ENCODE assay signal across 9 mouse cellular contexts in the genomic region with DNA sequence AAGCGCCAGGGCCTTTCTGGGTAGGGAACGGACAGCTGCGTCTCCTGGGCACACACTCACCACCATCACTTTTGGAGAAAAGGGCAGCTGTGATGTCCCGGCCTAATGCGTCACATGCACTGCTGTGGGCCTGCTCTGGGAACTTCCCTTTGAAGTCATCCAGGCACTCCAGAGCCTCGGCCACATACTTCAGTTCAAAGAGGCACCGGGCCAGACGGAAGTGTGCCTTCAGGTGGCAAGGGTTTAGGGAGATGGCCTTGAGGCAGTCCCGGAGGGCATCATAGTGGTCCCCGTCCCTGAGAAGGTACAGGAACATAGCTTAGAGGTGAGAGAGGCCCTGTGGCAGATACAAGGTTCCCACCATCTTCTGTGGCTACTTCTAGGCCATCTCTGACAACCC. TPM values are rescaled to one million over a fixed set of nuclear protein-coding genes. Genes with fewer than 3 reads are reported as not detected.
DNase-seq lines count a peak whose midpoint lies in the region; ATAC-seq and TF ChIP-seq lines count a peak whose summit lies in the region.
"Had no signal": no experiment of that assay in that cellular context is flagged by ENCODE, and none has a peak within 500 bp of the region (broad histone marks: within the 10 kb centered on the region; RNA-seq: fewer than 3 reads in every experiment).

No protein-coding gene starts in this region.

- 66% methylated on average over 10 of the region's 10 CpGs for WGBS in midbrain, embryonic 15.5 days
- WGBS in midbrain, postnatal 0 days, result 65% methylated on average over 10 of the region's 10 CpGs
- 76% methylated on average over 10 of the region's 10 CpGs for WGBS in forebrain, embryonic 16.5 days
- WGBS in neural tube, embryonic 15.5 days, result 70% methylated on average over 10 of the region's 10 CpGs

- peak overlapping the region; percentile 35; the same call in 1 of the 2 replicates for H3K27ac ChIP-seq in gastrocnemius, adult 2 months
- no peak overlapping the region for H3K27ac ChIP-seq in midbrain, embryonic 15.5 days
- H3K27ac ChIP-seq in midbrain, postnatal 0 days (ENCODE audit: low read depth, low read length), result no peak overlapping the region
- peak overlapping the region; percentile 25; the same call in 1 of the 2 replicates for H3K27ac ChIP-seq in forebrain, embryonic 16.5 days (ENCODE audit: low read length)
- H3K27ac ChIP-seq in neural tube, embryonic 15.5 days (replicated peaks), result no peak overlapping the region

- H3K27me3 ChIP-seq in midbrain, embryonic 15.5 days (replicated peaks), result no peaks in the 10 kb centered on the region
- no peaks in the 10 kb centered on the region for H3K27me3 ChIP-seq in midbrain, postnatal 0 days (ENCODE audit: insufficient read depth, low read length)
- H3K27me3 ChIP-seq in forebrain, embryonic 16.5 days (replicated peaks; ENCODE audit: control insufficient read depth, insufficient read depth, low read length), result no peaks in the 10 kb centered on the region
- no peaks in the 10 kb centered on the region; the same call in 1 of the 2 replicates for H3K27me3 ChIP-seq in neural tube, embryonic 15.5 days (replicated peaks)
- H3K27me3 ChIP-seq: Patski had no signal

- no peak for TF ChIP-seq CTCF in gastrocnemius, adult 2 months (IDR thresholded peaks at IDR 0.05)
- no peak for TF ChIP-seq CTCF in midbrain, postnatal 0 days (IDR thresholded peaks at IDR 0.05)

- H3K4me3 ChIP-seq in gastrocnemius, adult 2 months, result no peak overlapping the region
- no peak overlapping the region for H3K4me3 ChIP-seq in midbrain, embryonic 15.5 days
- no peak overlapping the region for H3K4me3 ChIP-seq in midbrain, postnatal 0 days (ENCODE audit: low read depth, low read length)
- H3K4me3 ChIP-seq in forebrain, embryonic 16.5 days (replicated peaks; ENCODE audit: low read length), result no peak overlapping the region
- no peak overlapping the region for H3K4me3 ChIP-seq in neural tube, embryonic 15.5 days (replicated peaks)
- H3K4me3 ChIP-seq: embryonic facial prominence, embryonic 12.5 days had no signal

- no peaks in the 10 kb centered on the region for H3K9me3 ChIP-seq in midbrain, embryonic 15.5 days
- no peaks in the 10 kb centered on the region for H3K9me3 ChIP-seq in midbrain, postnatal 0 days (ENCODE audit: low read length)
- no peaks in the 10 kb centered on the region for H3K9me3 ChIP-seq in forebrain, embryonic 16.5 days (ENCODE audit: control insufficient read depth, low read length)
- no peaks in the 10 kb centered on the region for H3K9me3 ChIP-seq in neural tube, embryonic 15.5 days (replicated peaks)
- H3K9me3 ChIP-seq: embryonic facial prominence, embryonic 12.5 days had no signal

- peaks cover 11% of the 10 kb centered on the region for H3K36me3 ChIP-seq in midbrain, embryonic 15.5 days (replicated peaks)
- peaks cover 35% of the 10 kb centered on the region for H3K36me3 ChIP-seq in midbrain, postnatal 0 days (ENCODE audit: insufficient read depth, low read length)
- H3K36me3 ChIP-seq in forebrain, embryonic 16.5 days (ENCODE audit: control insufficient read depth, insufficient read depth), result peaks cover 6% of the 10 kb centered on the region
- peaks cover 29% of the 10 kb centered on the region for H3K36me3 ChIP-seq in neural tube, embryonic 15.5 days

- 0 out of 2 replicates have a peak, but pooled peaks have one; percentile 15 for ATAC-seq in midbrain, embryonic 15.5 days (replicated peaks)
- ATAC-seq in midbrain, postnatal 0 days (ENCODE audit: low FRiP score), result no peak
- ATAC-seq in forebrain, embryonic 16.5 days, result no peak
- no peak for ATAC-seq in neural tube, embryonic 15.5 days (ENCODE audit: low FRiP score)

- no peak for DNase-seq in gastrocnemius, adult 2 months
- no peak for DNase-seq in gastrocnemius, postnatal 10 days
- no peak for DNase-seq in midbrain, postnatal 0 days (ENCODE audit: low spot score)
- DNase-seq in lung, postnatal 36 days, result no peak

- intact Hi-C loops in gastrocnemius, adult 2 months (cut with DNase I), result loop anchor here (2.0 to 5.0 kb wide), 2 partner anchors 65 to 81 kb away; no protein-coding TSS in a partner anchor

- H3K9ac ChIP-seq in midbrain, embryonic 15.5 days, result no peak overlapping the region
- H3K9ac ChIP-seq in midbrain, postnatal 0 days (replicated peaks; ENCODE audit: low read length, poor library complexity, severe bottlenecking), result no peak overlapping the region
- 0 out of 2 replicates have a peak overlapping the region, but pooled peaks have one; percentile 18 for H3K9ac ChIP-seq in forebrain, embryonic 16.5 days (replicated peaks; ENCODE audit: low read depth, low read length)
- H3K9ac ChIP-seq in neural tube, embryonic 15.5 days (replicated peaks), result 0 out of 2 replicates have a peak overlapping the region, but pooled peaks have one; percentile 29
- H3K9ac ChIP-seq: embryonic facial prominence, embryonic 12.5 days had no signal

- H3K4me1 ChIP-seq in midbrain, embryonic 15.5 days, result peaks cover 33% of the 10 kb centered on the region
- H3K4me1 ChIP-seq in midbrain, postnatal 0 days (ENCODE audit: insufficient read depth, low read length), result no peaks in the 10 kb centered on the region
- H3K4me1 ChIP-seq in forebrain, embryonic 16.5 days (replicated peaks; ENCODE audit: control insufficient read depth, insufficient read depth, low read length), result peaks cover 48% of the 10 kb centered on the region
- H3K4me1 ChIP-seq in neural tube, embryonic 15.5 days, result peaks cover 41% of the 10 kb centered on the region

- no peak overlapping the region for H3K4me2 ChIP-seq in midbrain, embryonic 15.5 days
- no peak overlapping the region for H3K4me2 ChIP-seq in midbrain, postnatal 0 days (ENCODE audit: low read depth, low read length, poor library complexity, severe bottlenecking)
- H3K4me2 ChIP-seq in forebrain, embryonic 16.5 days (ENCODE audit: low read length), result no peak overlapping the region
- H3K4me2 ChIP-seq in neural tube, embryonic 15.5 days, result no peak overlapping the region
- H3K4me2 ChIP-seq: embryonic facial prominence, embryonic 12.5 days had no signal

RNA-seq across cellular contexts. Expression of gene Tmem222, which starts 19.8 kb away (rescaled TPM):
- 10 to 100 TPM; 21.6 to 25.7 TPM for total RNA-seq in gastrocnemius, adult 2 months (2021)
- total RNA-seq in gastrocnemius, postnatal 10 days (2021), result 10 to 100 TPM; 23.6 to 25.9 TPM
- polyA plus RNA-seq in midbrain, embryonic 15.5 days (2015; fragmentation: Nextera tagmentation; extraction: Ambion mirVana), result 118 and 120 TPM in 2 replicates
- 129 and 130 TPM in 2 replicates for total RNA-seq in midbrain, postnatal 0 days (2014; rRNA removed)
- polyA plus RNA-seq in midbrain, postnatal 0 days (2015; fragmentation: Nextera tagmentation; extraction: Ambion mirVana), result 138 and 143 TPM in 2 replicates
- polyA plus RNA-seq in forebrain, embryonic 16.5 days (2015; fragmentation: Nextera tagmentation; extraction: Ambion mirVana), result 112 and 124 TPM in 2 replicates
- polyA plus RNA-seq in neural tube, embryonic 15.5 days (2015; fragmentation: Nextera tagmentation; extraction: Ambion mirVana), result 115 and 117 TPM in 2 replicates

RNA-seq across cellular contexts. Expression of gene Sytl1, which starts 34.4 kb away (rescaled TPM):
- not detected for total RNA-seq in gastrocnemius, adult 2 months (2021)
- 1 to 10 TPM; 1.1 to 1.4 TPM for total RNA-seq in gastrocnemius, postnatal 10 days (2021)
- polyA plus RNA-seq in midbrain, embryonic 15.5 days (2015; fragmentation: Nextera tagmentation; extraction: Ambion mirVana), result 0.56 and 0.65 TPM in 2 replicates
- total RNA-seq in midbrain, postnatal 0 days (2014; rRNA removed), result 1.6 TPM in 1 of 2 replicates, not detected in the other
- polyA plus RNA-seq in midbrain, postnatal 0 days (2015; fragmentation: Nextera tagmentation; extraction: Ambion mirVana), result 0.21 and 0.26 TPM in 2 replicates
- polyA plus RNA-seq in forebrain, embryonic 16.5 days (2015; fragmentation: Nextera tagmentation; extraction: Ambion mirVana), result 0.47 and 0.52 TPM in 2 replicates
- polyA plus RNA-seq in neural tube, embryonic 15.5 days (2015; fragmentation: Nextera tagmentation; extraction: Ambion mirVana), result 0.20 and 6.0 TPM in 2 replicates

RNA-seq across cellular contexts. Expression of gene Wdtc1, which starts 55.9 kb away (rescaled TPM):
- total RNA-seq in gastrocnemius, adult 2 months (2021), result 10 to 100 TPM; 86.7 to 93.4 TPM
- total RNA-seq in gastrocnemius, postnatal 10 days (2021), result 10 to 100 TPM; 48.9 to 49.0 TPM
- polyA plus RNA-seq in midbrain, embryonic 15.5 days (2015; fragmentation: Nextera tagmentation; extraction: Ambion mirVana), result 23.2 and 26.3 TPM in 2 replicates
- total RNA-seq in midbrain, postnatal 0 days (2014; rRNA removed), result 43.0 and 54.8 TPM in 2 replicates
- polyA plus RNA-seq in midbrain, postnatal 0 days (2015; fragmentation: Nextera tagmentation; extraction: Ambion mirVana), result 14.4 and 15.6 TPM in 2 replicates
- polyA plus RNA-seq in forebrain, embryonic 16.5 days (2015; fragmentation: Nextera tagmentation; extraction: Ambion mirVana), result 16.2 and 19.3 TPM in 2 replicates
- polyA plus RNA-seq in neural tube, embryonic 15.5 days (2015; fragmentation: Nextera tagmentation; extraction: Ambion mirVana), result 19.3 and 19.6 TPM in 2 replicates

RNA-seq across cellular contexts. Expression of gene Map3k6, which starts 56.7 kb away (rescaled TPM):
- total RNA-seq in gastrocnemius, adult 2 months (2021), result 10 to 100 TPM; 10.5 to 15.0 TPM
- 1 to 10 TPM; 2.1 to 5.5 TPM for total RNA-seq in gastrocnemius, postnatal 10 days (2021)
- polyA plus RNA-seq in midbrain, embryonic 15.5 days (2015; fragmentation: Nextera tagmentation; extraction: Ambion mirVana), result 1.6 and 2.0 TPM in 2 replicates
- 7.6 and 8.3 TPM in 2 replicates for total RNA-seq in midbrain, postnatal 0 days (2014; rRNA removed)
- 2.8 and 4.1 TPM in 2 replicates for polyA plus RNA-seq in midbrain, postnatal 0 days (2015; fragmentation: Nextera tagmentation; extraction: Ambion mirVana)
- 2.1 and 2.3 TPM in 2 replicates for polyA plus RNA-seq in forebrain, embryonic 16.5 days (2015; fragmentation: Nextera tagmentation; extraction: Ambion mirVana)
- polyA plus RNA-seq in neural tube, embryonic 15.5 days (2015; fragmentation: Nextera tagmentation; extraction: Ambion mirVana), result 3.0 and 4.0 TPM in 2 replicates

Comparison
In these comparisons a context has a peak if more than half of its experiments do, and no peak if none do; other contexts are left out.
1. H3K27ac ChIP-seq: peak in gastrocnemius, adult 2 months (single experiment) and forebrain, embryonic 16.5 days (single experiment); none in midbrain, embryonic 15.5 days (single experiment), midbrain, postnatal 0 days (single experiment) and neural tube, embryonic 15.5 days (single experiment).
2. H3K9ac ChIP-seq: peak in forebrain, embryonic 16.5 days (single experiment) and neural tube, embryonic 15.5 days (single experiment); none in midbrain, embryonic 15.5 days (single experiment) and midbrain, postnatal 0 days (single experiment).